Mouse (Mus musculus): ENCODE measurements around the gene Slc38a1. TPM values are rescaled to one million over a fixed set of nuclear protein-coding genes. Genes with fewer than 3 reads are reported as not detected.

The Slc38a1 gene
- polyA plus RNA-seq, 1 experiment from 2014 or later: 54.0 TPM

DNA sequence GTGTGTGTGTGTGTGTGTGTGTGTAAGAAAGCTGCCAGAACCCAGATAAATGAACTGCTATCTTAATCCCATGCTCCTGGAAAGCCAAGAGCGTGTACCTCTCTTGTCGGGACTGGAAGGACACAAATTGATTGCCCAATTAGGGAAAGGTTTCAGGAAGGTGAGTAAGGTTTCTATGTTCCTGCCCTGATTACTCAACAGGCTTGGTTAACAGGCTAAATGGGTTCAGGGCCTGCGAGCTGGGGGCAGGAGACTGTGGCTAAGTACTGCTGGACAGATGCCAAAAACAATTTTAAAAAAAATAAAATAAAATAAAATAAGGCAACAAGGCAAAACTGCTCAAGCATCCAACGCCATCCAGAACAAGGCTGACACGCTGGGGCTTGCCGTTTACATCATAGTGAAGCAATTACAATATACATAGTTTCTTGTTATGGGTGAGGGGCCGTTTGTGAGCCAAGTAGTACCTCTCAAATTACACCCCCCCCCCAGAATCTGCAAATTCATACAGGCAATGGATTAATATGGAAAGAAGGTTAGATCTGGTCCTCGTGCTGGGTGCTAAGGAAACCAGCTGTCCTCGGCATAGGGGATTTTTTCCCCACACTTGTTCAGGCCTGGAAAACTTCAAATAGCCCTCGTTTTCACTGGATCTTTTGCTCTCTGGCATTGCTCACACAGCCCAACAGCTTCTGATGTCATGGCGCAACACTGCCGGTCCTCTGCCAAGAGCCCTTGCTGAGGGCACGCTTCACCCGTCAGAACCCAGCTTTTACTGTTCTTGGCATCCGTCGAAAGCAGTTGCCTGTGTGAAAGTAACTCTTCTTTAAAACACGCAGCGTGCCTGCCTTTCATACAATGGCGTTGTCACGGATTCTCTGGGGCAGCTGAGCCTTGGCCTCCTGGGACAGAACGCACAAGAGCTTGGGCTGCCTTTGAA is 95.2 kb downstream of the Slc38a1 start:
- no peak overlapping the region; the same call in 1 of the 2 replicates for H3K4me2 ChIP-seq
- H3K27me3 ChIP-seq: no peaks in the 10 kb centered on the region
- 30% methylated on average over 21 of the region's 21 CpGs for WGBS
- H3K9me3 ChIP-seq: no peaks in the 10 kb centered on the region
- H3K4me1 ChIP-seq: peaks cover 9% of the 10 kb centered on the region
- no peaks in the 10 kb centered on the region for H3K36me3 ChIP-seq
- no peak overlapping the region for H3K4me3 ChIP-seq
- H3K9ac ChIP-seq: no peak overlapping the region
- peak; percentile 72 for ATAC-seq (ENCODE audit: insufficient number of reproducible peaks, low FRiP score, low TSS enrichment, low read depth)
- peak overlapping the region; percentile 74 for H3K27ac ChIP-seq

DNA sequence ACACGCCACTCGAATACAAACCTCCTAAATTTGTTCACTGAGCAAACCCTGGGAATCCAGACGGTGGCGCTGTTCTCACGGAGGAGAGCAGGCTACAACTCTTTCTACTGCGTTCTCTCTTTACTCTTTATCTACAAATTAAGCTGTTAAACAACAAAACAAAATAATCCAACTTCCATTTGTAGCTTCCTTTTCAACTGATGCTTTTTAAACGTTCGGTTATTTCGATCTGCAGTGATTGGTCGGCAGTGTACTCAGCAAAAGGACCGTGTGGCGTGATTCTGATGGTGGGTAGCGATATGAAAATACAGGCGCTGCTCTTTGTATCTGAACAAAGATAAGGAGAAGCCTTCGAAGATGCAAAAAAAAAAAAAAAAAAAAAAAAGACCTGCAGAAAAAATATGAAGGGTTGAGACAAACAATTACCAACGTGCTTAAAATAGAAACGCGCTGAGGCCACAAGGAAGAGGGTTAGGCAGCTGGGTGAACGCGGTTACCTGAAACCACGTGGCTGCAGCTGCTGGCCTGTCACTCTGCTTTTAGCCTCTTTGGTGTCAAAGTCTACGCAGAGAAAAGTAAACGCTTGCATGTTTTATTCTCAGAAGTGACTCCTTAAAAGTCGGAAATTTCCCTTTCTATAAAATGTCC is 99.4 kb downstream of the Slc38a1 start:
- Histone ChIP-seq H3K9me3 (no peaks in the 10 kb centered on the region), H3K9ac (no peak overlapping the region), H3K27me3 (no peaks in the 10 kb centered on the region), H3K4me2 (peak overlapping the region; percentile 54), H3K4me3 (peak overlapping the region; percentile 40), H3K36me3 (no peaks in the 10 kb centered on the region), H3K4me1 (peaks cover 9% of the 10 kb centered on the region), H3K27ac (no peak overlapping the region)
- no peak for ATAC-seq (ENCODE audit: insufficient number of reproducible peaks, low FRiP score, low TSS enrichment, low read depth)
- WGBS: 4% methylated on average over 24 of the region's 24 CpGs

DNA sequence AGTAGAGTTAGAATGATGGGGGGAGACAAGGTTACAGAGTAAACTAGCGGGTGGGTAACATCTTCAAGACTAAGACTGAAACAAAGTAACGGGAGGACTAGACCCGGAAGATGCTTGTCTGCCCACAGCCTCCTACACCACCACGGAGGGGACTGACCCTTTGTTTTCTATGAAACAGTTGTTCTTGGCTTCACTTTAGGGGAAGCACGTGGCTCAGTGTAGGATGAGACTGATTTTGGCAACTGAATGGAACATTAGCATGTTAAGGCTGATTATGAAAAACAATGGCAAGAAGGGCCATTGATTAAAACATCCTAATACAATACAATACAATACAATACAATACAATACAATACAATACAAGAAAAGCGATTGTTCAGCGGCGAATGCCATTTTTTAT is 100.6 kb downstream of the Slc38a1 start:
- peaks cover under 1% of the 10 kb centered on the region; the same call in 1 of the 2 replicates for H3K4me1 ChIP-seq
- ATAC-seq (ENCODE audit: insufficient number of reproducible peaks, low FRiP score, low TSS enrichment, low read depth): no peak
- H3K36me3 ChIP-seq: no peaks in the 10 kb centered on the region
- no peak overlapping the region for H3K9ac ChIP-seq
- H3K4me2 ChIP-seq: no peak overlapping the region
- H3K27ac ChIP-seq: no peak overlapping the region
- H3K27me3 ChIP-seq: no peaks in the 10 kb centered on the region
- no peaks in the 10 kb centered on the region for H3K9me3 ChIP-seq
- H3K4me3 ChIP-seq: no peak overlapping the region
- 80% methylated on average over 8 of the region's 8 CpGs for WGBS

DNA sequence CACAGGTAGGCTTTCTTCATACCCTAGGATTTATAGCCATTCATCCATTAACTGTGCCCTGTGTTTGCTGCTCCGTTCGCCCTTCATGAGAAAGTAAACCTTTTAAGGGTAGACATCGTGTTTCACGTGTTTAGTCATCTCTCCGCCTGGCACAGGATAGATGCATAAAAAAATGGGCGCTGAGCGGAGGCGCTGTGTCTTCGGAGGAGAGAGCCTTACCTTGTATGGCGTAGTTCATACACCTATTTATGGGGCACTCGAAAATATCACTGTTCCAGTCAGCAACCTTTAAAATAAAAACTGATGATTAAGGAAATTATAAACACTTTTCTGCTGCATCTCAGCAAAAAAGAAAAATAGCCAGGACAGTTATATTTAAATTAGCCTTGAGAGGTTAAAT is 105.4 kb downstream of the Slc38a1 start:
- Histone ChIP-seq H3K4me2 (no peak overlapping the region), H3K4me3 (no peak overlapping the region), H3K36me3 (no peaks in the 10 kb centered on the region), H3K4me1 (no peaks in the 10 kb centered on the region), H3K27me3 (no peaks in the 10 kb centered on the region), H3K9ac (no peak overlapping the region), H3K27ac (no peak overlapping the region), H3K9me3 (no peaks in the 10 kb centered on the region)
- ATAC-seq (ENCODE audit: insufficient number of reproducible peaks, low FRiP score, low TSS enrichment, low read depth): no peak
- WGBS: 89% methylated on average over 11 of the region's 11 CpGs

DNA sequence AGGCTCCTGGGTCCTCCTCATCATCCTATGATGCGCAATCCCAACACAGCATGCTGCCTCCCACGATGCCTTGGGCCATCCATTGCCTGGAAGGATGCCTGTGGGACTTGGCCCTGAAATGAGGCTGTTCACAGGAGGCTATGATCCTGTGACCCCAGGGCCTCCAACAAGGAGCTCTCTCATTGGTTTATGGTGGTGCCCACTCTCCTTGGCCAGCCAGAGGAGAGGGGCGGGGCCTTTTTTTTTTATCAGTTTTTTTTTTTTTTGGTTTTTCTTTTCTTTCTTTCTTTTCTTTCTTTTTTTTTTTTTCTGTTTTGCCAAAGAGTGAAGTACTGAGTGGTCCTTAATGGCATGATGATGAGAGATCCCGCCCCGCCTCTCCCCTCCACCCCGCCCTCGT is 106.3 kb downstream of the Slc38a1 start:
- no peak overlapping the region for H3K9ac ChIP-seq
- H3K9me3 ChIP-seq: no peaks in the 10 kb centered on the region
- H3K36me3 ChIP-seq: no peaks in the 10 kb centered on the region
- no peak overlapping the region for H3K4me2 ChIP-seq
- no peak overlapping the region for H3K27ac ChIP-seq
- WGBS: over 99% methylated on average over 7 of the region's 7 CpGs
- H3K4me3 ChIP-seq: no peak overlapping the region
- ATAC-seq (ENCODE audit: insufficient number of reproducible peaks, low FRiP score, low TSS enrichment, low read depth): no peak
- H3K27me3 ChIP-seq: no peaks in the 10 kb centered on the region
- no peaks in the 10 kb centered on the region for H3K4me1 ChIP-seq

DNA sequence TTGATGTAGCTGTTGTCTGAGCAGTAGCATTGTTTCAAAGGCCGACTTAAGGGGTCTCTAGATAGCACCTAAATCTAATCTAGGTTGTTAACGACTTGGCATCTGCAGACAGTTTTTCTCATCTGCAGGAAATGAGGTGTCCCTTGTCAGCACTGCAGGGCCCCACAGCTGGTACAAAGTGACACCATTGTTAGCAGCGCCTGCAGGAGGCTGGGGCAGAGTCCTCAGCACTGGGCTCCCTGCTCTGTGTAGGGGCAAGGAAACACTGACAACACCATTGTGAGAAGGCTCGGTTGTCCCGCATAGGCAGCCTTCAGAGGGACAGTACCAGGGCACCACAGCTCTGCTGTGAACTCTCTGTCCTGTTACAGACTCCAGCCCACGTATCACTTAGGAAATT is 115.0 kb downstream of the Slc38a1 start:
- Histone ChIP-seq H3K4me2 (no peak overlapping the region), H3K27me3 (no peaks in the 10 kb centered on the region), H3K4me3 (no peak overlapping the region), H3K36me3 (no peaks in the 10 kb centered on the region), H3K9ac (no peak overlapping the region), H3K4me1 (no peaks in the 10 kb centered on the region), H3K27ac (no peak overlapping the region), H3K9me3 (no peaks in the 10 kb centered on the region)
- no peak for ATAC-seq (ENCODE audit: insufficient number of reproducible peaks, low FRiP score, low TSS enrichment, low read depth)
- 33% methylated on average over 6 of the region's 6 CpGs for WGBS

DNA sequence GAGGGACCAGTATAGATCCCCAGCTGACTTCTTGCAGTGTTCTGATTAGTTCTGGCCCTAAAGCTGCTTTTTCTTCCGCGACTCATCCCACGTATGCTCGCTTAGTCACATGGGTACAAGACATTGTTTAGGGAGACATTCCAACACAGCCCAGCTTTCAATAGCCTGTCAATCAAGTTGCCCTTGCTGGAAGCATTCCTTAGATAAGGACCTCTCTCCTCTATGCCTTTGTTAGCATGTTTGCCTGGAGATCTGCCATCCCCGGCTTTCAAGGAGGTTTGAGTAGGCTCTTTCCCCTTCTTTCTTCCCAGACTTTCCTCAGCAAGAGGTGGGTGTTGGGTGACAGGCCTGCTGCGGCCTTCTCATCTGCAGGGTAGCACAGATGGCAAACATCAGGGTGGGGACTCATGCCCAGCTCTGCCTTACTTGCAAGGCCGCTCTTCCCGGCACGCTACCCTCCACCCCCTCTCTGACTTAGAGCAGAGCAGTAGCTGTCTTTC is 118.4 kb downstream of the Slc38a1 start:
- no peak for ATAC-seq (ENCODE audit: insufficient number of reproducible peaks, low FRiP score, low TSS enrichment, low read depth)
- Histone ChIP-seq H3K9ac (no peak overlapping the region), H3K36me3 (no peaks in the 10 kb centered on the region), H3K4me3 (no peak overlapping the region), H3K4me2 (no peak overlapping the region), H3K27me3 (no peaks in the 10 kb centered on the region), H3K4me1 (no peaks in the 10 kb centered on the region), H3K9me3 (no peaks in the 10 kb centered on the region), H3K27ac (no peak overlapping the region)
- WGBS: 69% methylated on average over 9 of the region's 9 CpGs

Other genes starting within 250 kb of the Slc38a1 start
- 85.2 and 87.2 TPM in 2 replicates for gene Scaf11, start 182.1 kb downstream of the Slc38a1 start, polyA plus RNA-seq (2015; fragmentation: Nextera tagmentation; extraction: Ambion mirVana)
- gene Slc38a2, start 56.8 kb upstream of the Slc38a1 start, polyA plus RNA-seq (2015; fragmentation: Nextera tagmentation; extraction: Ambion mirVana): 116 and 117 TPM in 2 replicates

Data from limb, embryonic 15.5 days (tissue).